Mouse (Mus musculus) T-cell, adult 2 months (primary cell): ENCODE measurements around the gene Slc38a1.

Experiments used
- DNase-seq: peaks from one replicate; pipeline ENCODE4 v3.0.0; 2022; ENCODE audit warnings: low spot score

The Slc38a1 gene

DNA sequence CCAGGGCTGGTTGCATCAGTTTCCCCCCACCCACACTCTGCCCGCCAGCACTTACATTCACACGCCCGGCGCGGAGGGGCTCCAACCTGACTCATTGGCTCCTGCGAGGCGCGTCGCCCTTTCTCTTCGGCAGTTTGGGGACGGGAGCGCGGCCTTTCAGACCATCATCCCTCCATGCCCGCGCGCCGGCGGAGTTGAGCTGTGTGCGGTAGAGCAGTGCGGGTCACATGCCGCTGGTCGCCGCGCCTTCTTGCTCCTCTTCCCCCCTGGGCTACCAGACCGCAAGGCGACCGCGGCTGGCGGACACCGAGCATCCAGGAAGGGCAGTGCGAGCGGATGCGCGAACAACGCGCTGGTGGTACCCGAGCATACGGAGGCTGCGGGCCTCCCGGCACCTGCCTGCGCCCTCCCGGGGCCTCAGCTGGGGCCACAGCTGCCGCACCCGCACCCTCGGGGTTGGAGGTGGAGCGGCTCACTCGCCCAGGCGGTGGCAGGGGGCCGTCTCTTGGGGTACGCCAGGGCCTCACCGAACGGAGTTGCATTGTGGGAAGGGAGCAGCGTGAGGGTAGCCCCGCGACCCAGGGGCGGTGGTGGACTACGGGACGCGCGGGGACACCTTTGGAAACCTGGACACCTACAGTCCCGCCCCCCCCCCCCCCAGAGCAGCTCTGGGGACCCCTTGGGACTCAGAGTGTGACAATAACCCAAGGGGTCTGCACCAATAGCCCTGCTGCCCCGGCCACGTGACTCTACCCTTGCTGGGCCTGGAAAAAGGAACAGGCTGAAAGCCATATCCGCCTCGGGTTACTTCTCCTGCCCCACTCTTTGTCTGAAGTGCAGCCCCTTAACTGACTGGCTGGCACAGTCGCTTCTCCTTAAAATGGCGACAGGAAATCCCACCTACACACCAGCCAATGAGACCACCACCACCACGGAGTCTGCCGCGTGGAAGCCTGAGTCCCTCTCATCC, at the start of gene Slc38a1:
Slc38a1 (minus strand) TSS at position 478 of the 970 bp plus-strand sequence.
- DNase-seq: peak; percentile 79

DNA sequence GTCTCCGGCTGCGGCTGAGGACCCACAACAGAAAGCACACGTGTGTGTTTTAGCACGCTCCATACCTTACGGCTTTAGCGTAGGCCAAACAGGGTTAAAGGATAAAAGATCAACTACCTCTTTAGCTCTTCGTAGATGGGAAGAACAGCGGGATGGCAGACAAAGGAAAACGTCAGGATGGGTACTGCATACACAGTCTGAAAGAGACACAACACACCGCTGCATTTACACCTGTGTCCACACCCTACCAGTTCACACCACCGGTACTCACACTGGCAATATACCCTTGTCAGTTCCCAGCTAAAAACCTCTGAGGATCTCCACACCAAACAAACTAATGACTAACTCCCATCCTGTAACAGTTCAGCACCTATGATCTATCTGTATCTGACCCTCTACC, 49.7 kb upstream of the Slc38a1 start:
- DNase-seq: no peak

DNA sequence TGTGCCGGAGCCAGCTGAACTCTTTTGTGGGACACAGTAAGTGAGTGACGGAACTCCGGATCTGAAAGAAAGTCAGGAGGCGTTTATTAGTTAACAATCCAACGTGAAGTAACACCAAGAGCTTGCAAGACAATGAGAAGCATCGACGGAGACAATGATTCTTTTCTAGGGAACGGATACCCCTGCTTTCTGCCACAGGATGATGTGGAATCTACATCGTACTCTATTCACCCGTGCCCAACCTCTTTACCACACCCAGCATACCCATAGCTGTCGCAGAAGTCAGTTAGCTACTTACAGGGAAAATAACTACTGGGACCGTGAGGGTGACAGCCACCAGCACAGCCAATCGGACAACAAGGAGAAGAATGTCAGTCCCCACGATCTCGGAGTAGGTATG, 48.7 kb upstream of the Slc38a1 start:
- no peak for DNase-seq

DNA sequence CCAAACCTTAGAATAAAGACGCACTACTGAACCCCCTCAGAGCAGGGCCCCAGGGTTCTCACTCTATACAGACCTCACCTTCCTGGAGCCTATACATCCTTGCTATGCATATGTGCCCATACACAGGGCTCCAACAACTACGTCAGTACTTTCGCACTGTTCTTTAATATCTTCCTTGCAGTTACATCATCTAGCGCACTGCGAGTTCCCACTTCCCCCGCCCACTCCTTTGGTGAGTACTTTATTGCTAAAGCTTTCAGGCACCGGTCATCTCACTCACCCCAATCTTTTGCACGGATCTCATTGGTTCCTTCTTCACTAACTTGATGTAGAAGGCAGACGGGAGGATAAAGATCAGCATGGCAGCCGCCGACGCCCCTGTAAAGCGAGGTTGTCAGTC, 48.1 kb upstream of the Slc38a1 start:
- DNase-seq: no peak

DNA sequence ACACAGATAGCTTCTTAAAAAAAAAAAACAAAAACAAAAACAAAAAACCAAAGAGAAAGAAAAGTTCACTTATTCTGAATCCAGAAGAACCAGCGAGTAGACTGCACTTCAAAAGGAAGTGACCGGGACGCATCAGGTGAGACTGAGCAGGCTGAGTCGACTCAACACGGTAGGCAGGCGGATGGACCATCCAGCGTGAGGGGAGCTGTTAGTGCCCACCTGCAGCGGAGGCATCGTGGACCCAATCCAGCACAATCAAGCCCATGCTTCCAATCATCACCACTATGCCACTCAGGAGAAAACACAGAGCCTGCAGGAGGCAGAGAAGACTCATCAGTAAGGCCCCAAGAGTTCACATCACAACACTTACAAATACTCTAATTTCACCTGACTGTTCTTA, 47.2 kb upstream of the Slc38a1 start:
- DNase-seq: no peak

DNA sequence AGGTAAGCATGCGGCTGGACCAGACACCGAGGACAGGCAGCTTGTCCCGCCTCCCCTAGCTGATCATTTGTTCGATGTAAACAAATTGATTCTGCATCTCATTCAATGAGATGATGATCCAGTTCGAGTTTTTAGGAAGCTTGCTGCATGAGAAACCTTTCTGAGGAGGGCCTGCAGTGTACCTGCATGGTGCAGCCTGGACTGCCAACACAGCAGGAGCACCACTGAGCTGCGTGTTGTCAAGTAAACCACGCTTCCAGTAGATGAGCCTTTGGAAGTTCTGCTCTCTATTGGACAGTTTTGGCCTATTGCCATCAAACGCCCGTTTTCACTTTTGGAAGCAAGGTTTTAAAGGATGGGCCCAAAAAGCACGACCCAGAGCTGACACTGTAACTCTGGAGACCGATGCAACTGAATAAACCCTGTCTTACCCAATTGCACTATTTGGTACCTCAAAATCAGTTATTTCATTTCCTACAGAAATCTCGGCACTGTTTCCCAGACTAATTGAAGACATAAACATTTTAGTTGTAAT, 46.1 kb upstream of the Slc38a1 start:
- DNase-seq: no peak

DNA sequence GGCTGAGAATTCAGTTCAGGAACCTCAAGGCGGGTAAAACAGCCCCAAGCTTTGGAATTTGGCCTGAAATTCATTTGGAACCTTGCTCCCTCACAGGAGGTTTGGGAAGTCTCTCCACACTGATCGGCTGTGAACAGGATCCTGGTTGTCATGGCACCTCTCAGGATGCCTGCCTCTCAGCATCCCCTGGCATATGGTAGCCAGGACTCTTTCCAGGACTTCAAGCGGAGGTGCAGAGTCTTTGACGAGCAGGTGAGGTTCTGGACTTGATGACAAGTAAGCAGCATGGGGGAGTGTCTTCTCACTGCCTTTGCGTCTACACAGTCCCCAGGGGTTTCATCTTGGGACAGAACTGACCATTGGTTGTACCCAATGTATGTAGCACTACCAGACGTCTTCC, 45.3 kb upstream of the Slc38a1 start:
- no peak for DNase-seq

DNA sequence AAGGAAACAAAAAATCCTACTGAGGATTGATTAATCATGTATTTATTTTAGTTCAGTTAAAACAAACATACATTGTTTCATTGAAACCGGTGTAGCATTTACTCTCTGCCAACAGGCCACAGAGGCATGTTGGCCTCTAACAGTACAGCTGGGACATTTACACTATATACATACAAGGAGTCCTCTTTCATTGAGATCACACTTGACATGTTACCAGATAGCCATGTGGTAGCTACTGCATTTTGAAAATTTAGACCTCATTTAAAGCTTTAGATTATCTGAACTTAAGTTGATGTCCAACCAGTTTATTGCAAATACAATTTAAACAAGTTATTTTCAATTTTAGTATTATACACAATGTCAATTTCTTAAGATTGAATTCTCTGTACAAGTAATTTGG, 44.7 kb upstream of the Slc38a1 start:
- no peak for DNase-seq

DNA sequence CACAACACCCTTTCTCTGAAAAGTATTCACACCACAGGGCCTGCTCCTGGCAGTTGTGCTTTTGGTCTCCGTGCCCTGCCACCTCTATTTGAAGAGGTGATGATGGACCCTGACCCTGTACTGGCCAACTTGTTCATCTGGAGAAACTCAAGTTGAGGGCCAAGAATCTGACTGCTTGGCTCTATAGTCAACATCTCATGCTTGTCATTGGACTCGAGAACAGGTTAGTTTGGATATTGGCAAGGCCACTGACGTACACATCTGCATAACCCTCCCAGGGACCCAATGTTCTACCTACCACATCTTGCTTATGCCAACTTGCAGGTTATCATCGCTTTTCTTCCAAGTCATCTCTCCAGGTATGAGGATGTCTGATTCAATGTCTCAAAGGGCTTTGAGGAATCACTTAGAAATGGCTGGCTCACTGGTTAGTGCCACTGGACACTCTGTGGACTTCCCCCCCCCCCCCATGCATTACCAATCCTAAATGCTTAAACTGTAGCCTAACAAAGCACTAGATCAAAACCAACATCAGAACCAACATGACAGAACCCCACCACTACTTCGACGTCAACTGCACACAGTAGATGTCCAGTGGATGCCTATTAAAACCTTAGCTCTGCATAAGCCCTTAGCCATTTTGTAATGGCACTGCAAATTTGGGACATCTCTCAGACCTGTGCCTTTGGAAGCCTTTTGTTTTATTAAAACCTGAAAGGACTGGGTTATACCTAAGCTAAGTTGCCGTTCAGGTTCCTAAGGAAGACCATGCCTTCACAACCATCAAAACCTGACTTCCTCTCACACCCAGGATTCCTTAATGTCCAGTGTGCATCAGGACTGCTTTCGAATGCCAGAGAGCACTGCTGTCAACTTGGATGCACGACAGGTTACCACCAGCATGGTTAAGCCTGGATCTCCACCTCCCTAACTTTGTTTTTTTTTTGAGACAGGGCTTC, 43.8 kb upstream of the Slc38a1 start:
- DNase-seq: no peak

DNA sequence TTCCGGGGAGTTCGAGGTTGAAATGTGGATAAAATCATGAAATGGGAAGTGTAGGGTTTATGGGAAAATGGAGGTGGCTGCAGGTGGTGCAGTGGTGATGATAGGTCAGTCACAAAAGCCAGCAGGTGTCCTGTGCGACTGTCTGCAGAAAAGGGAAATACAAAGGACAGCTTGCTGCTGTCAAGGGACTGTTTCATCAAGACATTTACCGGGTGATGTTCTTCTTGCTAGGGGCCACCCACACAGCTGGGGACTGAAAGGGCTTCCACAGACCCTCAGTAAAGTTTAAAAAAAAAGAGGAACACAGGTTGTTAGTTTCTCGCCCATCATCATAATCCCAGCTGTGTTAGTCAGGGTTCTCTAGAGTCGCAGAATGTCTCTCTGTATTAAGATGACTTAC, 42.6 kb upstream of the Slc38a1 start:
- DNase-seq: no peak

DNA sequence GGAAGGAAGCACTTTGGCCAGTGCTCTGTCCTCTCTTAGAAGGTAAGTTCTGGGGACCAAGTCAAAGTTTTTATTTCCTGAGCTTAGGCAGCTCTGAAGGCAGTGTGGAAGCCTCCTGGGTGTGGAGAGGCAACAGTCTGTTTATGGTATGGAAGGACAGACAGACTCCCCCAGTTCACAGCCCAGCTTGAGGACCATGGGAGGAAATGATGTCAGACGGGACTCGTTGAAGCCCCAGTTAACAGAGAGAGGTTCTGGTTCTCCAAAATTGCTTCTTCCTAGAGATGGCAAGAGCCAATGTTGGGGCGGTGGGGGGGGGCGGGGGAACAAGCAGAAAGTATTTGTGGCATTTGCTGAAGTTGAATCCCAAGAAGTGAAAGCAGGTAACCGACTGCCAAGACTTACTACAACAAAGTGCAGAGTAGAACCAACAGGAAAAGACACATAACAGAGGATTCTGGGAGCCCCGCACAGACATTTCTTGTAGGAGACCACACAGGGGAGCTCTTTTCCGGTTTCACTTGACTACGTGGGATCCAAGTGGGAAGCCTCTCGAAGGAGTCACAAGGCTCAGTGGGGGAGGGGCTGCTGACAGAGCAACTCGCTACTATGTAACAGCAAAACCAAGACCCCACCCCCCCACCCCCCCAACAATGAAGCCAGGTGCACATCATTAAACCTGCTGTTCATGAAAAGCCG, 41.6 kb upstream of the Slc38a1 start:
- DNase-seq: peak; percentile 42

DNA sequence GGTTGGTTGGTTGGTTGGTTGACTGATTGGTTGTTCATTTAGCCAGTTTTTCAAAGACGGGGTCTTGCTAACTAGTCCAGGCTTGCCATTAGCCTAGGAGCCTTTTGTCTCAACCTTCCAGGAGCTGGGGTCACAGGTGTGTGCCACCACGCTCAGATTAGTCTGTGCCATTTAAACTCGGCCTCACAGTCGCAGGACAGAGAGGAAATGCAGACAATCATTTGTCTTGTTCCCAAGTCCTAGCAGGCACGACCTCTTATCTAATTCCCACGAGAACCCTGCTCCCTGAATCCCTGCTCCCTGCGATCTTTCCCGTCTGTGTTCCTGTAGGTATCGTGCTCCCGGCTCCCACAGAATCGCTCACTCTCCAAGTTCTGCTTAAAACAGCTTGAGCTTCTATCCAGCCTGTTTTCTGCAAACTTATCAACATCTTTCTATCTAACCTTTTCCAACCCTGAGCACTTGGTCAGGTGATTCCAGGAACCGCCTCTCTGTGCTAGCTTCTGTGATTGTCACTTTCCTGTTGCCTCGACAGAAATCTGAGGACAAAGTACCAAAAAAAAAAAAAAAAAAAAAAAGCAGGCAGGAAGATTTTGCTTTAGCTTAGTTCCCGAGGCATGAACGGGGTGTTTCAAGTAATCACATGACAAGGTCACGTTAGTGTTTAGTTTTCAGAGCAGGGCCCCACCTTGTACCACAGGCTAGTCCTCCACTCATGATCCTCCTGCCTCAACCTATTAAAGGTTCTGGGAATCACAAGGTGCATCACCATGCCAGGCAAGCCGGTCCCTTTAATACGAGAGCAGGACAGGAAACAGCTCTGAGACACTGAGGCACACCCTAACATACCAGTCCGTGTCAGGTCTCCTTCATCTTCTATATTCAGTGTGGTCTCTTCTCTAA, 36.4 kb upstream of the Slc38a1 start:
- no peak for DNase-seq

DNA sequence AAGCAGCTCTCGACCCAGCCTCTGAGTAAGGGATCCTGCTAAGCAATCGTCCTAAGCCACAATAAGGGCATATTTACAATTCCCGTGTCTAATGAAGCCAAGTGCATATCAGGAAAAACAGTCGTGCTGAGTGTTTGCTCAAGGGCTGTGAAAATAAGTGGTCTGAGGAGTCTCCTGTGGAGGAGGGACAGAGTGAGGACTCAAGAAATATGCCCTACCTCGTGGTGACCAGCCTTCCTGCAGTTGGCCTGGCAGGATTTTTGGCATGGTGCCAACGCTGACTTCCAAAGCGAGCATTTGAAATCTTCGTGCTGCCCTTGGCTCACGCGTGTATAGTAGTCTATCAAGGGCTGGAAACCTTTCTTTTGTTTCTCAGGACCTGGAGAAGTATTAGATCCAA, 33.8 kb upstream of the Slc38a1 start:
- DNase-seq: no peak

DNA sequence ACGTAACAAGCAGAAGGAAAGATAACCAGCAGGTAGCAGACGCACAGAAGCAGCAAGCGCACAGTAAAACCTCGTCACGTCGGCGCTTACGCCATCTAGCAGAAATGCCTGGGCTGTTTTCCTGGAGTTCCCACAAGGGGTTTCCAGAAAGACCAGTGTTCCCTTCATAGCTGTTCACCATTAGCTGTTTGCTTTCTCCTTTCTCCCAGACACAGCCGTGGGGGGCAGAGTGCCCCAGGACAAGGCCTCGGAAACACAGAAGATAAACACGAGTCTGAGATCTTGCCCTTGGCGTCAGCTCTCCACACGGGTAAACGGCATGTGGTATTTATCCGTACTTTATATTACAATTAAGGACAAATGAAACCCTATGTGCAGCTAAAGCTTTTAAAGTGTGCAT, 33.0 kb upstream of the Slc38a1 start:
- no peak for DNase-seq

DNA sequence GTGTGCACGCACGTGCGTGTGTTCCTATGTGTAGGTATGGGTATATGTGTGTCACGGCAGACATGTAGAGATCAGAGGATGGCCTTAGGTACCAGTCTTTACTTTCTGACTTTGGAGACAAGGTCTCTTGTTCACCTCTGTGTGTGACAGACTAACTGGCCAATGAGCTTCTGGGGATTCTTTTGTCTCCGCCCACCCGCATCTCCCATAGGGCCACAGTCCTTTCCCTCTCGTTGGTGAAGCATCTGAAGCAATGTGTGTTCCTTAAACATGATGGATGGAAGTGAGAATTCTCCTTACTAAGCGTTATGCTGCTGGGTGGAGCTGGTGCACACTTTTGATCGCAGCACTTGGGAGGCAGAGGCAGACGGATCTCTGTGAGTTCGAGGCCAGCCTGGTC, 32.3 kb upstream of the Slc38a1 start:
- DNase-seq: no peak

DNA sequence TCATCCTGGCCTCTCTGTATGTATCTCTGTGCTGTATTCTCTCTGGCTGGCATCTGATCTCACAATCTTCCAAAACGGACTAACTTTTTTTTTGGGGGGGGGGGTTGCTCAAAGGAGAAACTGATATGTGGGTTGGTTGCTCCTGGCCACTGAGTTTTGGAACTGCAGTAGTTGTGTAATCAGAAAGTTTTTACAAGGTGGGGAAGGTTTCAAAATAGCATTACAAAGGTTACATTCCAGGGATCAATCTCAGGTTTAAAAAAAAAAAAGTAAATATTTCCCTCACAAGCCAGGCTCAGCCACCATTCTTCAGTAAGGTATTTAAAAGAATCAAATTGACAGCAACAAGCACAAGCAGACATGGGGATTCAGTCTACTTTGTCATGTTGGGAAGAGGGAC, 31.4 kb upstream of the Slc38a1 start:
- no peak for DNase-seq

DNA sequence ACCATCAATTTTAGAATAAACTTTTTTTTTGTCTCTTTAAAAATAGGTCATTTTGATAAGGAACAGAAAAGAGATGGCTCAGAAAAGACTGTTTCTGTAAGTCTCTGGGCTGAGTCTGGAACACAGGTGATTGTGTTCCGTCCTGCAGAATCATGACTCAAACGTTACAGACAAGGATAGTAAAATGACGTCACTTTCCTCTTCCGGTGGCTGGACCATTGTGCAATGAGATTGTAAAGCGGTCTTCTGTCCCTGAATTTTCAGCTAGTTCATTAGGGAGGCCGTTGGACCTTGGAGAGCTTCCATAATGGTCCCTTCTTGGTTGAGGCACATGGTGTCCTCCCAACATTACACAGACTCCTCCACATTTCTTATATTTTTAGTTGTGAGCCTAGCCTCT, 27.0 kb upstream of the Slc38a1 start:
- no peak for DNase-seq

DNA sequence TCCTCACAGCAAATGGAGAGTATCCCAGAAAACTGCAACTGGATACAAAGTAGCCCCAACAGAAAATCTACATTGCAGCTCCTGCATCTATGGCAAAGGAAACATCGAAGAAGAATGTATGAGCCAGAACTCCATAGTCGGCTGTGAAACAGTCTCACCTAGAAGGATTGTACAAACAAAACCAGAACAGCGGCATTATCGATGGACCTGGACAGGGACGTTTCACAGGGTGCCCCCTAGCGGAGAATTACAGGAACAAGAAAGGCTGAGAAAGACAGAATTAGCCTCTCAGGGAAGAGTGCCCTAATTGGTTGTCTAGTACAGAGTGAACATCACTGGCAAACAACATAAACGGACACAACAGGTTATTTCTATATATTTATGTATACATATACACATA, 23.9 kb upstream of the Slc38a1 start:
- peak; percentile 75 for DNase-seq

DNA sequence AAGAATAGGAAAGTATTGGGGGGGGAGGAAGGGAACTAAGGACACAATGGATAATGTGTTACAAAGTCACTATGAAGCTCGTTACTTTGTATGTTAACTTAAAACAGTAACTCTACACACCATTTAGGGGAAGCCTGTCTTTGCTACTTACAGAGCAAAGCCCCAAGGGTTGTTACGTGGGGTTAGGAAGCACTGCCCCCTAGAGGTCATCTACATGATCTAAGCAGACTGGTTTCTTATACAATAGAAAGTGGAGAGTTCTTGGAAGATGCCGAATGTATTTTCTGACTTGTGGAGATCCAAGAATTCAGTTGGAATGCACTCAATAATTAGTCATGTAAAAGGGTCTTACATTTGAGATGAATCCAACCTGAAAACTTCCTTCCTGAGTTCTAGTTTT, 23.2 kb upstream of the Slc38a1 start:
- peak; percentile 84 for DNase-seq

DNA sequence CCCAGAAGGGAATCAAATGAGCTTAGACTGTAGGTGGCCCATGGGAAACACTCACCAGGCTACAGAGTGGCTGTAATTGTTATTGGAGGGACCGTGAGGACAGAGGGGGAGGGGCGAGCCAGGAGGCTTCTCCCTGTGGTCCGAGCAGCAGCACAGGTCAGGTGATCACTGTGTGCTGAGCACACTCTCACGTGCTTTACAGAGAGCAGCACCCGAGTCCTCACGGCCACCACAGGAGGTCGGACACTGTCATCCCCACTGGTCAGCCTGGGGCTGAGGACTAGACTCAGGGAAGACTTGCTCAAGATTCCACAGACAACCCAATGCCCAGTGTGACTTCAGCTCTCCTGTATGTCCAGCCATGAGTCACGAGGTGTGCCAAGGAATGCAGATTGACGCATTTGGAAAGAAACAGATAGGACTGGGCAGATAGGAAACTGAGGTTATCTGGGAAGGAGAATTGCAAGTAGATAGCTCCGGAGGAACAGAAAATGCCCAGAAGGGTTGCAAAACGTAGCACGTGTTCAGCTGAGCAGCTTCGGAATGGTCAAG, 18.0 kb upstream of the Slc38a1 start:
- DNase-seq: no peak

DNA sequence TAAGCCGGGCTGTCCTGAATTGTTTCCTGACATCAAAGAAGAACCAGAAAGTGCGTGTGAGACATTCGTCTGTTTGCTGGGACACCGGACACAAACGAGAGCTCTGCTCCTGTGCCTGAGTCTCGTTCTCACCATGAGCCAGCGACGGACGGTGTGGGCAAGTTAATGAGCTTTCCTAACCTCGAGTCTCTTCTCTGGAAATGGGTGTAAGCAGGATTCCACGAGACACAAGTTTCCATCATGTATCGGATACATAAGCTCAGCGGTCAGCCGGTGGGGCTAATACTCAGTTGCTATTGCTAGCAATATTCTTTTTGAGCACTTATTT, 15.5 kb upstream of the Slc38a1 start:
- no peak for DNase-seq
